Mouse (Mus musculus) liver, adult 2 months (tissue): ENCODE data around the gene Ptms.

Experiments
- CTCF ChIP-seq: fragments of 200-500 bp; IDR thresholded peaks from 2 replicates; pipeline ENCODE4 v1.5.1; 2011; ENCODE audit warnings: low read depth, low read length, control low read depth
- POLR2A ChIP-seq: fragments of 200-500 bp; IDR thresholded peaks from 2 replicates; pipeline ENCODE4 v1.6.1; 2011; ENCODE audit warnings: low read length, control low read depth; ENCODE audit not compliant: insufficient read depth; ENCODE audit errors: extremely low read depth

DNA sequence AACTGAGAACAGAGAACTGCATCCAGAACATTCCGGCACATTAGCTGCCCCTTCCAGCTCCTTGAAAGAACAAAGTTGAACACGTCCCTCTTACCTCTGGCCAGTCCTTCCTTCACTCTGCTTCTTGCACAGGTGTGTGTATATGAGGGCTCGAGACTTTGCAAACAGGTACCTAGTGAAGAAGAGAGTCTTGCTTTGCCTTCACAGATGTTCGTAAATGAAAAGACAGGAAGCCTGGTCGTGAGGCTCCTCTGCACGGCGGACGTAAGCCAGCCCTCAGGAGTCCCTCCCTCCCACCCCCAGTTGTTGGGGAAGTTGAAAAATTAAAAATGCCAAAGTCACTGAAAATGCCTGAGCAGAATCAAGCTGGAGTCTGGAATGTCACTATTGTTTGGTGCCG is 31.9 kb downstream of the Ptms start, which contains the start of gene Cd4:
- no peak for TF ChIP-seq CTCF
- no peak for TF ChIP-seq POLR2A
